In the genomic region with DNA sequence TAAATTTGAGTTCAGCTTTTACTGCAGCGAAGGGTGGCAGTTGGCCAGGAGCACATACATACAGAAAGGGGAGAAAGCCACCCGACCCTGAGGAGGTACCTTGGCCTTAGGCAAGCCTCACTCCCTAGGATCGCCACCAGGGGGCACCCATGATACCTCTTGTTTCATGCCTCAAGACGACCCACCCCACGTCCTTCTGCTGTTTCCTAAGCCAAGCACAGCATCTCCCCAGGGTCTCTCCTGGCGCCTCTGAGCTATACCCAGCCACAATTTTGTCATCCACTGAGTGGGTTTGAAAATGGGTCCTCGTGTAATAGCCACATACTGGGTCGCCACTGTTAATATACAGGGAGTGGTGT, we compare ENCODE assay signal across 8 mouse cellular contexts. TPM values are rescaled to one million over a fixed set of nuclear protein-coding genes. Genes with fewer than 3 reads are reported as not detected.
DNase-seq lines count a peak whose midpoint lies in the region; ATAC-seq and TF ChIP-seq lines count a peak whose summit lies in the region.

No protein-coding gene starts in this region.

- no peak overlapping the region for H3K4me2 ChIP-seq in embryonic facial prominence, embryonic 11.5 days (ENCODE audit: low read depth, low read length)
- H3K4me2 ChIP-seq in kidney, embryonic 15.5 days = no peak overlapping the region
- no peak overlapping the region for H3K4me2 ChIP-seq in stomach, embryonic 14.5 days (replicated peaks; ENCODE audit: low read depth, low read length)

- TF ChIP-seq CTCF in liver, adult 2 months (IDR thresholded peaks at IDR 0.05; ENCODE audit: low read depth, low read length) = peak; percentile 96

- no peaks in the 10 kb centered on the region for H3K9me3 ChIP-seq in embryonic facial prominence, embryonic 11.5 days (replicated peaks; ENCODE audit: control insufficient read depth, low read length)
- H3K9me3 ChIP-seq in heart, embryonic 10.5 days = no peaks in the 10 kb centered on the region
- H3K9me3 ChIP-seq in kidney, embryonic 15.5 days (replicated peaks) = no peaks in the 10 kb centered on the region
- no peaks in the 10 kb centered on the region for H3K9me3 ChIP-seq in stomach, embryonic 14.5 days (ENCODE audit: control insufficient read depth, low read depth, low read length)

- H3K27ac ChIP-seq in embryonic facial prominence, embryonic 11.5 days (replicated peaks; ENCODE audit: low read depth, low read length) = no peak overlapping the region
- no peak overlapping the region for H3K27ac ChIP-seq in heart, embryonic 10.5 days
- no peak overlapping the region for H3K27ac ChIP-seq in kidney, embryonic 15.5 days
- peak overlapping the region; percentile 85 for H3K27ac ChIP-seq in liver, adult 2 months (replicated peaks; ENCODE audit: insufficient read depth, low read depth, low read length)
- H3K27ac ChIP-seq in stomach, embryonic 14.5 days (ENCODE audit: low read length) = no peak overlapping the region

- H3K4me1 ChIP-seq in embryonic facial prominence, embryonic 11.5 days (ENCODE audit: control insufficient read depth, insufficient read depth, low read length) = no peaks in the 10 kb centered on the region
- peaks cover 7% of the 10 kb centered on the region for H3K4me1 ChIP-seq in heart, embryonic 10.5 days
- peaks cover 27% of the 10 kb centered on the region for H3K4me1 ChIP-seq in kidney, embryonic 15.5 days
- peaks cover 42% of the 10 kb centered on the region for H3K4me1 ChIP-seq in liver, adult 2 months (ENCODE audit: control insufficient read depth, insufficient read depth, low read length)
- H3K4me1 ChIP-seq in stomach, embryonic 14.5 days (ENCODE audit: control insufficient read depth, insufficient read depth, low read length) = 0 out of 2 replicates have a peak, but pooled peaks cover 3% of the 10 kb centered on the region

- peaks cover 9% of the 10 kb centered on the region; the same call in 1 of the 2 replicates for H3K79me2 ChIP-seq in liver, adult 2 months (ENCODE audit: control insufficient read depth, insufficient read depth, low read length)

- DNase-seq in A20 (ENCODE audit: low read depth, low spot score) = peak; percentile 86
- DNase-seq in adrenal gland, adult 2 months = peak; percentile 87
- DNase-seq in embryonic facial prominence, embryonic 11.5 days (ENCODE audit: low spot score) = peak; percentile 93
- peak; percentile 94 for DNase-seq in heart, embryonic 10.5 days (ENCODE audit: low spot score)
- DNase-seq in liver, adult 2 months (ENCODE audit: extremely low read depth, low read depth, low spot score) = peak; percentile 78
- peak; percentile 89 for DNase-seq in neural tube, embryonic 10.5 days (ENCODE audit: extremely low spot score, low spot score)

- no peak overlapping the region for H3K4me3 ChIP-seq in embryonic facial prominence, embryonic 11.5 days (ENCODE audit: low read depth, low read length)
- H3K4me3 ChIP-seq in heart, embryonic 10.5 days = no peak overlapping the region
- H3K4me3 ChIP-seq in kidney, embryonic 15.5 days (replicated peaks) = no peak overlapping the region
- no peak overlapping the region for H3K4me3 ChIP-seq in liver, adult 2 months (ENCODE audit: insufficient read depth, low read depth, low read length)
- H3K4me3 ChIP-seq in stomach, embryonic 14.5 days (ENCODE audit: low read depth, low read length) = no peak overlapping the region

- 18% methylated on average over 8 of the region's 8 CpGs for WGBS in embryonic facial prominence, embryonic 11.5 days
- WGBS in heart, embryonic 10.5 days = 13% methylated on average over 8 of the region's 8 CpGs
- 14% methylated on average over 8 of the region's 8 CpGs for WGBS in kidney, embryonic 15.5 days
- WGBS in liver, adult 2 months = 4% methylated on average over 8 of the region's 8 CpGs
- whole genome bisulfite sequencing in stomach, embryonic 14.5 days = 10% methylated on average over 8 of the region's 8 CpGs

- H3K36me3 ChIP-seq in embryonic facial prominence, embryonic 11.5 days (replicated peaks; ENCODE audit: control insufficient read depth, insufficient read depth, low read depth, low read length) = no peaks in the 10 kb centered on the region
- no peaks in the 10 kb centered on the region for H3K36me3 ChIP-seq in heart, embryonic 10.5 days
- no peaks in the 10 kb centered on the region for H3K36me3 ChIP-seq in kidney, embryonic 15.5 days
- no peaks in the 10 kb centered on the region for H3K36me3 ChIP-seq in liver, adult 2 months (ENCODE audit: control insufficient read depth, insufficient read depth, low read length)
- no peaks in the 10 kb centered on the region for H3K36me3 ChIP-seq in stomach, embryonic 14.5 days (ENCODE audit: control insufficient read depth, insufficient read depth, low read length)

- TF ChIP-seq POLR2A in liver, adult 2 months (IDR thresholded peaks at IDR 0.05; ENCODE audit: extremely low read depth, insufficient read depth, low read length) = peak; percentile 22; the same call in 1 of the 2 replicates

- H3K9ac ChIP-seq in embryonic facial prominence, embryonic 11.5 days (replicated peaks; ENCODE audit: low read length) = no peak overlapping the region
- 0 out of 2 replicates have a peak overlapping the region, but pooled peaks have one; percentile 1 for H3K9ac ChIP-seq in kidney, embryonic 15.5 days
- peak overlapping the region; percentile 38 for H3K9ac ChIP-seq in liver, adult 2 months (ENCODE audit: low read depth, low read length)
- H3K9ac ChIP-seq in stomach, embryonic 14.5 days (replicated peaks; ENCODE audit: low read depth, low read length) = no peak overlapping the region

- no peaks in the 10 kb centered on the region for H3K27me3 ChIP-seq in embryonic facial prominence, embryonic 11.5 days (ENCODE audit: control insufficient read depth, insufficient read depth, low read length)
- H3K27me3 ChIP-seq in heart, embryonic 10.5 days (ENCODE audit: insufficient read depth, poor library complexity, severe bottlenecking) = no peaks in the 10 kb centered on the region
- H3K27me3 ChIP-seq in kidney, embryonic 15.5 days = no peaks in the 10 kb centered on the region
- H3K27me3 ChIP-seq in liver, adult 2 months (ENCODE audit: control insufficient read depth, insufficient read depth, low read length) = no peaks in the 10 kb centered on the region
- no peaks in the 10 kb centered on the region for H3K27me3 ChIP-seq in stomach, embryonic 14.5 days (ENCODE audit: control insufficient read depth, insufficient read depth, low read length)

- peak; percentile 42; the same call in 1 of the 2 replicates for ATAC-seq in embryonic facial prominence, embryonic 11.5 days (replicated peaks; ENCODE audit: insufficient number of reproducible peaks, low FRiP score, low TSS enrichment, low read depth)
- ATAC-seq in kidney, embryonic 15.5 days (replicated peaks; ENCODE audit: low FRiP score) = peak; percentile 56; the same call in 1 of the 2 replicates
- ATAC-seq in stomach, embryonic 14.5 days (ENCODE audit: insufficient number of reproducible peaks, insufficient read depth, low FRiP score, low read depth) = peak; percentile 64; the same call in 1 of the 2 replicates

RNA-seq across cellular contexts. Expression of gene Ehd1, which starts 8.4 kb away (rescaled TPM):
- 100 to 1,000 TPM; 129 to 133 TPM for total RNA-seq in adrenal gland, adult 2 months (2021)
- polyA plus RNA-seq in adrenal gland, adult 2 months (2012; rRNA removed) = 470 and 474 TPM in 2 replicates
- 50.9 and 58.1 TPM in 2 replicates for polyA plus RNA-seq in embryonic facial prominence, embryonic 11.5 days (2014; fragmentation: Nextera tagmentation; extraction: Ambion mirVana)
- polyA plus RNA-seq in heart, embryonic 10.5 days (2016; fragmentation: Nextera tagmentation; extraction: Ambion mirVana) = 89.6 and 101 TPM in 2 replicates
- 67.8 and 81.8 TPM in 2 replicates for polyA plus RNA-seq in kidney, embryonic 15.5 days (2015; fragmentation: Nextera tagmentation; extraction: Ambion mirVana)
- 25.3 and 29.7 TPM in 2 replicates for total RNA-seq in liver, adult 2 months (2014; rRNA removed)
- polyA plus RNA-seq in liver, adult 2 months (2012; rRNA removed) = 140 and 154 TPM in 2 replicates
- 44.9 and 46.2 TPM in 2 replicates for polyA plus RNA-seq in stomach, embryonic 14.5 days (2014; fragmentation: Nextera tagmentation; extraction: Ambion mirVana)

RNA-seq across cellular contexts. Expression of gene Atg2a, which starts 26.7 kb away (rescaled TPM):
- 10 to 100 TPM; 31.0 to 36.0 TPM for total RNA-seq in adrenal gland, adult 2 months (2021)
- 105 and 108 TPM in 2 replicates for polyA plus RNA-seq in adrenal gland, adult 2 months (2012; rRNA removed)
- 6.5 and 7.7 TPM in 2 replicates for polyA plus RNA-seq in embryonic facial prominence, embryonic 11.5 days (2014; fragmentation: Nextera tagmentation; extraction: Ambion mirVana)
- polyA plus RNA-seq in heart, embryonic 10.5 days (2016; fragmentation: Nextera tagmentation; extraction: Ambion mirVana) = 10.8 and 11.6 TPM in 2 replicates
- polyA plus RNA-seq in kidney, embryonic 15.5 days (2015; fragmentation: Nextera tagmentation; extraction: Ambion mirVana) = 9.8 and 12.1 TPM in 2 replicates
- 9.1 and 16.0 TPM in 2 replicates for total RNA-seq in liver, adult 2 months (2014; rRNA removed)
- polyA plus RNA-seq in liver, adult 2 months (2012; rRNA removed) = 26.8 and 32.3 TPM in 2 replicates
- 9.2 and 10.4 TPM in 2 replicates for polyA plus RNA-seq in stomach, embryonic 14.5 days (2014; fragmentation: Nextera tagmentation; extraction: Ambion mirVana)

RNA-seq across cellular contexts. Expression of gene Ppp2r5b, which starts 32.5 kb away (rescaled TPM):
- total RNA-seq in adrenal gland, adult 2 months (2021) = 100 to 1,000 TPM in 1 of 2 experiments, 10 to 100 TPM in 1; 87.1 to 123 TPM
- polyA plus RNA-seq in adrenal gland, adult 2 months (2012; rRNA removed) = 247 and 266 TPM in 2 replicates
- polyA plus RNA-seq in embryonic facial prominence, embryonic 11.5 days (2014; fragmentation: Nextera tagmentation; extraction: Ambion mirVana) = 25.0 and 27.8 TPM in 2 replicates
- 21.2 and 25.7 TPM in 2 replicates for polyA plus RNA-seq in heart, embryonic 10.5 days (2016; fragmentation: Nextera tagmentation; extraction: Ambion mirVana)
- 22.9 and 27.6 TPM in 2 replicates for polyA plus RNA-seq in kidney, embryonic 15.5 days (2015; fragmentation: Nextera tagmentation; extraction: Ambion mirVana)
- total RNA-seq in liver, adult 2 months (2014; rRNA removed) = 3.2 and 3.3 TPM in 2 replicates
- 12.5 and 14.5 TPM in 2 replicates for polyA plus RNA-seq in liver, adult 2 months (2012; rRNA removed)
- polyA plus RNA-seq in stomach, embryonic 14.5 days (2014; fragmentation: Nextera tagmentation; extraction: Ambion mirVana) = 22.1 and 23.5 TPM in 2 replicates

RNA-seq across cellular contexts. Expression of gene Cdc42bpg, which starts 38.1 kb away (rescaled TPM):
- total RNA-seq in adrenal gland, adult 2 months (2021) = 10 to 100 TPM; 14.4 to 24.6 TPM
- polyA plus RNA-seq in adrenal gland, adult 2 months (2012; rRNA removed) = 23.7 and 26.6 TPM in 2 replicates
- 0.43 and 0.61 TPM in 2 replicates for polyA plus RNA-seq in embryonic facial prominence, embryonic 11.5 days (2014; fragmentation: Nextera tagmentation; extraction: Ambion mirVana)
- 0.33 and 0.38 TPM in 2 replicates for polyA plus RNA-seq in heart, embryonic 10.5 days (2016; fragmentation: Nextera tagmentation; extraction: Ambion mirVana)
- 0.78 and 1.0 TPM in 2 replicates for polyA plus RNA-seq in kidney, embryonic 15.5 days (2015; fragmentation: Nextera tagmentation; extraction: Ambion mirVana)
- total RNA-seq in liver, adult 2 months (2014; rRNA removed) = 3.1 and 4.6 TPM in 2 replicates
- 6.7 and 7.3 TPM in 2 replicates for polyA plus RNA-seq in liver, adult 2 months (2012; rRNA removed)
- polyA plus RNA-seq in stomach, embryonic 14.5 days (2014; fragmentation: Nextera tagmentation; extraction: Ambion mirVana) = 2.2 and 2.3 TPM in 2 replicates

RNA-seq across cellular contexts. Expression of gene Gpha2, which starts 42.0 kb away (rescaled TPM):
- total RNA-seq in adrenal gland, adult 2 months (2021) = 10 to 100 TPM; 18.7 to 23.7 TPM
- 237 and 302 TPM in 2 replicates for polyA plus RNA-seq in adrenal gland, adult 2 months (2012; rRNA removed)
- polyA plus RNA-seq in embryonic facial prominence, embryonic 11.5 days (2014; fragmentation: Nextera tagmentation; extraction: Ambion mirVana) = 1.9 and 2.4 TPM in 2 replicates
- 0.24 TPM in 1 of 2 replicates, not detected in the other for polyA plus RNA-seq in heart, embryonic 10.5 days (2016; fragmentation: Nextera tagmentation; extraction: Ambion mirVana)
- 0.39 and 0.74 TPM in 2 replicates for polyA plus RNA-seq in kidney, embryonic 15.5 days (2015; fragmentation: Nextera tagmentation; extraction: Ambion mirVana)
- total RNA-seq in liver, adult 2 months (2014; rRNA removed) = 0.27 and 0.28 TPM in 2 replicates
- not detected in 2 replicates for polyA plus RNA-seq in liver, adult 2 months (2012; rRNA removed)
- polyA plus RNA-seq in stomach, embryonic 14.5 days (2014; fragmentation: Nextera tagmentation; extraction: Ambion mirVana) = 0.90 TPM in 1 of 2 replicates, not detected in the other

Comparison
In these comparisons a context has a peak if more than half of its experiments do, and no peak if none do; other contexts are left out.
1. H3K9ac ChIP-seq: peak in kidney, embryonic 15.5 days (single experiment) and liver, adult 2 months (single experiment); none in embryonic facial prominence, embryonic 11.5 days (single experiment) and stomach, embryonic 14.5 days (single experiment).
2. Peak in every context shown above with its lines, with median percentiles within 50 percentile points of each other: DNase-seq and ATAC-seq.